Mouse (Mus musculus): ENCODE data around the gene Egfem1.

The Egfem1 gene

GRCm38 (mm10) chr3:29081952-29082295 lies at the start of gene Egfem1:
Gene Egfem1 (plus strand): TSS chr3:29082023.
- no peak for DNase-seq (ENCODE audit: low read depth, low spot score)

GRCm38 (mm10) chr3:29033107-29033506 lies 48.7 kb upstream of the Egfem1 start:
- no peak for DNase-seq (ENCODE audit: low read depth, low spot score)

- peak; percentile 48 for DNase-seq (ENCODE audit: low read depth, low spot score)
Measured at GRCm38 (mm10) chr3:29036146-29036545, 45.7 kb upstream of the Egfem1 start.

- DNase-seq (ENCODE audit: low read depth, low spot score): no peak
Measured at GRCm38 (mm10) chr3:29036620-29037019, 45.2 kb upstream of the Egfem1 start.

- DNase-seq (ENCODE audit: low read depth, low spot score): no peak
Measured at GRCm38 (mm10) chr3:29040064-29040463, 41.8 kb upstream of the Egfem1 start.

GRCm38 (mm10) chr3:29046281-29046680 lies 35.5 kb upstream of the Egfem1 start:
- DNase-seq (ENCODE audit: low read depth, low spot score): no peak

GRCm38 (mm10) chr3:29047273-29047932 lies 34.4 kb upstream of the Egfem1 start:
- DNase-seq (ENCODE audit: low read depth, low spot score): no peak

GRCm38 (mm10) chr3:29063156-29063555 lies 18.7 kb upstream of the Egfem1 start:
- no peak for DNase-seq (ENCODE audit: low read depth, low spot score)

- no peak for DNase-seq (ENCODE audit: low read depth, low spot score)
Measured at GRCm38 (mm10) chr3:29068428-29069098, 13.3 kb upstream of the Egfem1 start.

GRCm38 (mm10) chr3:29071315-29071714 lies 10.5 kb upstream of the Egfem1 start:
- DNase-seq (ENCODE audit: low read depth, low spot score): no peak

- DNase-seq (ENCODE audit: low read depth, low spot score): no peak
Measured at GRCm38 (mm10) chr3:29081517-29081916, 306 bp upstream of the Egfem1 start.

GRCm38 (mm10) chr3:29082296-29082995 lies 623 bp downstream of the Egfem1 start:
- peak; percentile 52 for DNase-seq (ENCODE audit: low read depth, low spot score)

- DNase-seq (ENCODE audit: low read depth, low spot score): no peak
Measured at GRCm38 (mm10) chr3:29082996-29083350, 1.1 kb downstream of the Egfem1 start.

- no peak for DNase-seq (ENCODE audit: low read depth, low spot score)
Measured at GRCm38 (mm10) chr3:29098467-29098866, 16.6 kb downstream of the Egfem1 start.

- DNase-seq (ENCODE audit: low read depth, low spot score): no peak
Measured at GRCm38 (mm10) chr3:29106016-29106723, 24.3 kb downstream of the Egfem1 start.

- DNase-seq (ENCODE audit: low read depth, low spot score): no peak
Measured at GRCm38 (mm10) chr3:29107134-29107533, 25.3 kb downstream of the Egfem1 start.

- no peak for DNase-seq (ENCODE audit: low read depth, low spot score)
Measured at GRCm38 (mm10) chr3:29110321-29110720, 28.5 kb downstream of the Egfem1 start.

- no peak for DNase-seq (ENCODE audit: low read depth, low spot score)
Measured at GRCm38 (mm10) chr3:29114517-29114916, 32.7 kb downstream of the Egfem1 start.

- DNase-seq (ENCODE audit: low read depth, low spot score): no peak
Measured at GRCm38 (mm10) chr3:29117379-29117778, 35.6 kb downstream of the Egfem1 start.

GRCm38 (mm10) chr3:29122556-29122955 lies 40.7 kb downstream of the Egfem1 start:
- no peak for DNase-seq (ENCODE audit: low read depth, low spot score)

- DNase-seq (ENCODE audit: low read depth, low spot score): no peak
Measured at GRCm38 (mm10) chr3:29132054-29132931, 50.5 kb downstream of the Egfem1 start.

Data from forelimb bud, embryonic 11.5 days (tissue).